Mouse (Mus musculus) lung, postnatal 4 days (tissue): ENCODE measurements around the gene Gpr55.
A peak's percentile ranks its signal among the peaks of the same experiment; 100 is the strongest.
"Not testable (repeated sequence)": the region's sequence is repeated elsewhere in the genome, so short reads cannot be mapped to it uniquely, and the experiment has no call there.

ENCODE experiments used
- DNase-seq, 2 experiments: peaks; one replicate each; pipeline ENCODE4 v3.0.0; 2021

Gene Gpr55

DNA sequence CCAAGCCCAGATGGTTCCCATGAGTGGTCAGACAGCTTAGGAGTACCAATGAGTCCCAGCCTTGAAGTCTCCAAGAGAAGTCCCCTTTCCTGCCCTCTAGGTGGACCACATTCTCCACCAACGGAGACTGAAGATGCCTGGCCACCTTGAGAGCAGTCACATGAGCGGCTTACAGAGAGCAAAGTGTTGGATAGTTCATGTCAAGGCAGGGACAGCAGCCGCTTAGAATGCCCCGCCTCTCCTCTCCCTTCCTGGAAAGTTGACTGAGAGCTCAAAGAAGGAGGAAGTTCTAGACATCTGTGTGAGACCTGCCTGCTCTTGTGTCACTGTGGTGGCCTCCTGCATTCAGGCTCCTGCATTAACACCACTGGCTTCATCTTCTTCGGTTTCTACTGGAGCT lies at the start of gene Gpr55:
TSS of gene Gpr55 (minus strand) at position 135 of the 400 bp plus-strand sequence.
- peak; percentile 33 to 44 for DNase-seq

DNA sequence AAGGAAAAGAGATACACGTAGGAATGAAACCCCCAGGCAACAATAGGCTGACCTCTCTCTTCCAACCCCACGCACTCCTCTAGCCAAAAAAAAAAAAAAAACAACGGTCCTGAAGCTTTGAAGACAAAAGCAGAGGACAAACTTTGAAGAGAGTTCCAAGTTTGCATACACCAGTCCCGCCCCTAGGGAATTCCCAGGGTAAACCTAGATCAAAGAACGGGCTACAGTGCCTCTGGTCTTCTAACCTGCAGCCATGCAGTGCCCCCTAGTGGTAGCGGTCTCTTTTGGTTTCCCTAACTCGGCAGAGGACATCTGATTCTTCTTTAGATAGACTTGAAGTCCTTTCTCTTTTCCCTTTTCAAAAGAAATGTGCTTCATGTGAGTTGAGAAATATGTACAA lies 47.0 kb upstream of the Gpr55 start:
- peak; percentile 75 to 88 for DNase-seq

- no peak for DNase-seq
These were observed 45.2 kb upstream of the Gpr55 start for GRCm38 (mm10) chr1:86006040-86006439.

- no peak for DNase-seq
These were observed 44.7 kb upstream of the Gpr55 start for GRCm38 (mm10) chr1:86005540-86005939.

DNA sequence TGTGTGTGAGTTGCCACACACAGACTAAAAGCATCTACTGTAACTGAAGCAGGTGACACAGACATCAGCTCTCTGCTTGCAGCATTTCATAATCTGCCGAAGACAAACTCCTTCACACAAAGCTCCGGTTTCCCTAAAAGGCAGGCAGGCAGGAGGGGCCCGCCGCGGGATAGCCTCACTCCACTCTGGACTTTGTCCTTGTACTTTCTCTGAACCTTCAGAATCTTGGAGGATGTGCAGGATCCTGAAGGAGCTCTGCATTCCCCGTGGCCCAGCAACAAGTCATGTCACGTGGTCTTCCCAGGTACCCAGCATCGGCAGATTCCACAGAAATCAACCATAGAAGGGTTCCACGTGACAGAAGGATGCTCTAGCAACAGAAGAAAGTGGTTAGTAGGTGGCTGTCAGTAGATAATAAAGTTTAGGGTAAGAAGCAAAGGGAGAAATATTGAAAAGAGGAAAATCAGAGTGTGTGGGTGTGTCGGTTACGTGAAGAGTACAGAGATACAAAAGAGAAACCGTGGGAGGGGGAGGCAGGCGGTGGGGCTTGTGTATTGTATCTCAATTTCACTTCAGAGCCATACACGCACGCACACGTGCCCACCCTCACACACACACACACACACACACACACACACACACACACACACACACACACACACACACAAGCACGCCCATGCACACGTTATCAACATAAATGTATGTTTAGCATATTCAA lies 39.2 kb upstream of the Gpr55 start:
- no peak for DNase-seq

DNA sequence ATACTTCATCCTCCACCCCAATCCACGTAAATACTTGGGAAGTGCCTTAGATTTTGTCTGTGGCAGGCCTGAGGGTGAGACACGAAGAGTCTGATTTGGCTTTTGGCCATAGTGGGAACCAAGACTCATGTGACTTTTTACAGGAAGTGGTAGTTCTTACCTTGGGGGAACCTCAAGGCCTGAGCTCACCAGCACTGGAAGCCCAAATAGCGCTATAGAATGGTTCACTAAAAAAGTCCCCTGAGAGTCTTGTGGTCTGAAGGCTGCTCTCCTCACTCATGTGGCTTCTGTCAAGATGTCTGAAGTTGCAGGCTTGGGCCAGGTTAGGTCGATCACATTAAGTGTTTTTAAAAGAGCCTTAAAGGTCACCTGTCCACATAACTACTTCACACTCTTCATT lies 37.2 kb upstream of the Gpr55 start:
- DNase-seq, result no peak

DNA sequence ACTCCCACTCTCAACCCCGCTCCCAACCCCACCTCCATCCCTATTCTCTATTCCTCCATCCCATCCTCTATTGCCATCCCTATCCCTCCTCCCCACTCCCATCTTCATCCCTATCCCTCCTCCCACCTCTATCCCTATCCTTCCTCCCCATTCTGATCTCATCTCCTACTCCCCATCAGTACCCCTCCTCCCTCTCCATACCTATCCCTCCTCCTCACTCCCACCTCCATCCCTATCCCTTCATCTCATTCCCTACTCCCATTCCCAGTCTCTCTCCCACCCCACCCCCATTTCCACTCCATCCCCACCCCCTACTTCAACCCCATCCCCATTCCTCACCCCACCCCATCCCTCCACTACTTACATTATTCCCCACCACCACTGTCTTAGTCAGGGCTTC lies 36.4 kb upstream of the Gpr55 start:
- DNase-seq, result no peak

DNA sequence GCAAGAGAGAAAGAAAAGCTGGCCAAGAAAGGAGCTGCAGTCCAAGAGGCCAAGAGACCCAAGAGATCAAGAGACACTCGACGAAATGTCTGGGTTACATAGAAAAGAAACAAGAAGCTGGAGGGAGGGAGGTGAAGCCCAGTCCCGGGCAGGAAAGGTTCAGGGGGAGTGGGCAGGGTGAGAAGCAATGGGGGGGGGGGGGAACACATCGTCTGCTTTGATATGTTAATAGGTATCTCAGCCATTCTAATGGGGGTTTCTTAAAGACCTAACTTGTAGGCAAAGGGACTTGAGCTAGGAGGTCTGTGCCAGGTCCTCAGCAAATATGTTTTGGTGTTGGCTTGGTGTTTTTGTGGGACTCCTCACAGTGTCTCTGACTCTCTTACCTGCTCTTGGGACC lies 32.7 kb upstream of the Gpr55 start:
- no peak for DNase-seq

DNA sequence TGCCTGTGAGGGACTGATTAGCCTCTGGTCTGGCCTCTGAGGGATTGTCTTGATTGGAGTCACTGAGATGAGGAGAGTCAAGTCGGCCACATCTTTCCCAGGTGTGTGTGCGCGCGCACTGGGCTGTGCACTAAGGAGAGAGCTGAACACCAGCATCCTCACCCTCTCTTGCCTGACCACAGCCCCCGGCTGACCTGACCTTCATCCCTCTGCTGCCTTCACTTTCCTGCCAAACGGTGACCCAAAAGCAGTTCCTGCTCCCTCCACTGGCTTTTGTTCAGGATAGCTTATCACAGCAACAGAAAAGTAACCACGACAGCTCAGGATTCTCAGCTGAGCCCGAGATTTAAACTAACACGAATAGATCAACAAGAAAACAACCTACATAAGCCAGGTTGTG lies 31.4 kb upstream of the Gpr55 start:
- DNase-seq, result no peak

GRCm38 (mm10) chr1:85988882-85989281 lies 28.1 kb upstream of the Gpr55 start:
- not testable (repeated sequence) for DNase-seq

DNA sequence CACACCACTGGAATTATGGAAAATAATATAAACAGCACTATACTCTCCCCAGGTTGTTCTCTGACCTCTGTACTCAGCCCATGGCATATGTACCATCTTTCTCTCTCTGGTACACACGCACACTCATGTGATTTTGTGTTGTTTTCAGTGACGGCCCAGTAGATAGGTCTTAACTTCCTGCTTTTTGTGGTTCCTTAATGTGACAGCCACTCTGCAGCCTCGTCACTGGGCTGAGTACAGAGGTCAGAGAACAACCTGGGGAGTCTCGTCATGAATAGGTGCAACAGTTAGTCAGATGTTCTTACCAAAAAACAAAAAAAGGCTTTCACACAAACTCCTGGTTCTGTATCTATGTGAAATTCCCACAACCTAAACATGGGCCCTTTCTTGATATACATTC lies 27.5 kb upstream of the Gpr55 start:
- DNase-seq, result no peak

DNA sequence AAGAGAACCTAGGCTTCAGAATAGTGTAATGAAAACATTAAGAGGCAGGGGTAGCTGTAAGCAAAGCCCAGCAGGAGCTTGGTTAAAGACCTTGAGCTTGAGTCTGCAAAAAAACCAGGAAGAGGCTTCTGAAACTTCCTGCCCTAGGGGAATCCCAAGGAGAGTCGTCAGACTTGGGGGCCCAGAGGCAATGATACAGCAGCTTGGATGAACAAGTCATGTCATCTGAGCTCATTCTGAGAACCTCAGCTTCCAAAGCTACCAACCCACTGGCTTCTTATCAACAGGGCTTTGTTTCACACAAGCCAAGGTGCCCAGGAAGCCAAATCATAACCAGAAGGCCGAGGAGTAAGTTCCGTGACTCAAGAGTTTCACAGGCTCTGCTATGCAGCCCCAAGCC lies 25.0 kb upstream of the Gpr55 start:
- no peak for DNase-seq

GRCm38 (mm10) chr1:85981738-85982357 lies 21.0 kb upstream of the Gpr55 start:
- peak in 1 of 2 experiments; percentile 28 for DNase-seq

GRCm38 (mm10) chr1:85977709-85978108 lies 16.9 kb upstream of the Gpr55 start:
- DNase-seq, result peak in 1 of 2 experiments; percentile 15

GRCm38 (mm10) chr1:85973468-85973877 lies 12.7 kb upstream of the Gpr55 start:
- DNase-seq, result no peak

DNA sequence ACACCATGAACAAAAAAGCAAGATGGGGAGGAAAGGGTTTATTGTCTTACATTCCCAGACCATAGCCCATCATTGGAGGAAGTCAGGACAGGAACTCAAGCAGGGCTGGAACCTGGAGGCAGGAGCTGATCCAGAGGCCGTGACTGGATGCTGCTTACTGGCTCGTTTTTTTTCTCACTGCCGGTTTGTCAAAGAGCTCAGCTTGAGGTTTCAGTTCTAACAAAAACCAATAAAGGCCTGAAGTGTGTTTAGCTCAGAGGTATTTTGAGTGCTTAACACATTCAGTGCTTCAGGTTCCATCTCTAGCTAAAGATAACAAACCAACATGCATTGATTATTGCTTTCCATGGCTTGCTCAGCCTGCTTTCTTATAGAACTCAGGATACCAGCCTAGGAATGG lies 11.5 kb upstream of the Gpr55 start:
- no peak for DNase-seq

- DNase-seq, result no peak
These were observed 10.3 kb upstream of the Gpr55 start for GRCm38 (mm10) chr1:85971070-85971469.

GRCm38 (mm10) chr1:85969519-85969918 lies 8.7 kb upstream of the Gpr55 start:
- DNase-seq, result no peak

DNA sequence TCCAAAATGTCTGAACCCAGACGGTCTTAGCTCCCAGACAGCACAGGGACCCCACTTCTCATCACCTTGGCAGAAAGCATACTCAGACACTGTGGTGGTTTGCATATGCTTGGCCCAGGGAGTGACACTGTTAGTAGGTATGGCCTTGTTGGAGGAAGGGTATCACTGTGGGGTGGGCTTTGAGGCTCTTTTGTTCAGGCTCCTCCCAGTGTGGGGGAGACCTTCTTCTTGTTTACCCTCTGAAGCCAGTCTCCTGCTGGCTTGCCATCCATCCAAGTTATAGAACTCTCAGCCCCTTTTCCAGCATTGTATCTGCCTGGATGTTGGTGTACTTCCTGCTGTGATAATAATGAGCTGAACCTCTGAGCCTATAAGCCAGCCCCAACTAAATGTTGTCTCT lies 8.3 kb upstream of the Gpr55 start:
- DNase-seq, result no peak

- DNase-seq, result no peak
These were observed 5.0 kb upstream of the Gpr55 start for GRCm38 (mm10) chr1:85965856-85966255.

- no peak for DNase-seq
These were observed 1.3 kb upstream of the Gpr55 start for GRCm38 (mm10) chr1:85962081-85962480.

- DNase-seq, result no peak
These were observed 924 bp downstream of the Gpr55 start for GRCm38 (mm10) chr1:85959889-85960276.

- no peak for DNase-seq
These were observed 1.5 kb downstream of the Gpr55 start for GRCm38 (mm10) chr1:85959129-85959888.
